ENCODE assay signal across 8 mouse cellular contexts in genomic region chr17:47009016-47009415, GRCm38 (mm10). TPM values are rescaled to one million over a fixed set of nuclear protein-coding genes. Genes with fewer than 3 reads are reported as not detected.
A peak's percentile ranks its signal among the peaks of the same experiment; 100 is the strongest.
DNase-seq lines count a peak whose midpoint lies in the region; ATAC-seq lines count a peak whose summit lies in the region.

No protein-coding gene starts in this region.

- H3K27ac ChIP-seq in liver, embryonic 12.5 days, result peak overlapping the region; percentile 95

- peak; percentile 45 for DNase-seq in kidney, adult 9 months
- no peak for DNase-seq in kidney, adult 8-10 months
- DNase-seq in T-cell, adult 2 months (ENCODE audit: low spot score), result peak; percentile 8
- peak; percentile 52 for DNase-seq in heart, adult 8-10 months (ENCODE audit: low spot score)
- no peak for DNase-seq in right cerebral cortex, adult 18-20 months
- DNase-seq in left cerebral cortex, adult 11 months (ENCODE audit: low spot score), result no peak
- DNase-seq in cerebellum, postnatal 4 days (ENCODE audit: low spot score in 2 of 2), result no peak

- H3K36me3 ChIP-seq in liver, embryonic 12.5 days, result peaks cover 29% of the 10 kb centered on the region

- ATAC-seq in liver, embryonic 12.5 days, result no peak

- peak overlapping the region; percentile 97 for H3K9ac ChIP-seq in liver, embryonic 12.5 days

- H3K9me3 ChIP-seq in liver, embryonic 12.5 days (replicated peaks), result no peaks in the 10 kb centered on the region

- H3K4me1 ChIP-seq in liver, embryonic 12.5 days, result peaks cover 58% of the 10 kb centered on the region

- whole genome bisulfite sequencing in liver, embryonic 12.5 days (ENCODE audit: insufficient replicate concordance), result 6% methylated on average over 6 of the region's 6 CpGs

- H3K4me3 ChIP-seq in liver, embryonic 12.5 days, result peak overlapping the region; percentile 99

- H3K4me2 ChIP-seq in liver, embryonic 12.5 days, result peak overlapping the region; percentile 79

- H3K27me3 ChIP-seq in liver, embryonic 12.5 days (replicated peaks), result no peaks in the 10 kb centered on the region

RNA-seq across cellular contexts. Expression of gene Ubr2, which starts 1.3 kb away (rescaled TPM):
- 10 to 100 TPM; 78.8 to 87.7 (median 82.8) TPM for total RNA-seq in heart, adult 8-10 months (2022)
- polyA plus RNA-seq in liver, embryonic 12.5 days (2016; fragmentation: Nextera tagmentation; extraction: Ambion mirVana), result 15.6 and 16.1 TPM in 2 replicates

Comparison
In these comparisons a context has a peak if more than half of its experiments do, and no peak if none do; other contexts are left out.
1. DNase-seq: peak in kidney, adult 9 months (single experiment), T-cell, adult 2 months (single experiment) and heart, adult 8-10 months (single experiment); none in kidney, adult 8-10 months (0 of 2), right cerebral cortex, adult 18-20 months (single experiment), left cerebral cortex, adult 11 months (single experiment) and cerebellum, postnatal 4 days (0 of 2).